Mouse (Mus musculus): ENCODE data around the gene Wwox.

DNA sequence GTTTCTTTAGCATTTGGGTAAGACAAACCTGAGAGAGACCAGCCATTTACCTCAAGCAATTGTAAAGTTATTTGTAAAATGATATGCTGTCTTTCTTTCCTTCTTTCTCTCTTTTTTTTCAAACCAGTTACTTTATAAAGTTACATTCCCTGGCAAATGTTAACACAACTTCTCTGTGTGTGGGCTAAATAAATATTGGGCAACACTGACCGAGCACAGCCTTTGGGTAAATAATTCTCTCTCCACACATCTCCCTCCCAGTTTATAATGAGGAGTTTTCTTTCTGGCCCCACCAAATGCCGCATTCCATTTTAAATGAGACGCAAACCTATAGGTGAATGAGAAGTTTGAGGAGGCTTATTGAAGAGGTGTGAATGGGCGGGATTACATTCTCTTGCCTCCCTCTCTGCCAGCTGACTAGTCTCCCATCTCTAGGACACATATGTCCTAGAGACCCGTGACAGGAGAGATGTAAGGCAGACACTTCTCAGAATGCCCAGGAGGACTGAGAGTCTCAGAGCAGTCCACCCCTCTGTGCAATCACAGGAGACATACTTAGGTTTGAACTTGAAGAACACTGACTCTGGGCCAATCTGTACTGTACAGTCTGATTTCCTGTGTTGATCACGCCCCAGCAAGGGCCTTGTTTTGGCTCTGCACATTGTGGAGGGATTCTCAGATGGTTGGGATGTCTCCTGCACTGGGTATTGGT is 116.2 kb downstream of the Wwox start:
- TF ChIP-seq CTCF (IDR thresholded peaks at IDR 0.05) = no peak
- peak; percentile 46; the same call in 1 of the 2 replicates for TF ChIP-seq EP300 (IDR thresholded peaks at IDR 0.05)

Measured in lung, postnatal 0 days (tissue).